Mouse (Mus musculus) embryonic facial prominence, embryonic 10.5 days (tissue): ENCODE measurements at regions not wholly inside any gene's neighbourhood (a gene's known extent, or its start where the extent isn't known, plus 50 kb on each side); places are given as distances from the start of the nearest gene placed in this dataset.

Source experiments
- DNase-seq: peaks from one replicate; pipeline ENCODE4 v3.0.0-alpha.2; 2017; ENCODE audit warnings: low spot score
- H3K27ac ChIP-seq: fragments of 300-500 bp; sonication (generic); replicated peaks from 2 replicates; pipeline ENCODE4 v1.5.1; 2016; ENCODE audit warnings: mild to moderate bottlenecking
- H3K27me3 ChIP-seq: fragments of 300-500 bp; sonication (generic); replicated peaks from 2 replicates; pipeline ENCODE4 v1.6.1; 2016; ENCODE audit warnings: low read depth, mild to moderate bottlenecking; ENCODE audit not compliant: poor library complexity, severe bottlenecking
- H3K36me3 ChIP-seq: fragments of 300-500 bp; sonication (generic); replicated peaks from 2 replicates; pipeline ENCODE4 v1.6.1; 2016; ENCODE audit warnings: mild to moderate bottlenecking, moderate library complexity
- H3K4me1 ChIP-seq: fragments of 300-500 bp; sonication (generic); 2 replicates; pipeline ENCODE4 v1.6.1; 2016
- H3K4me3 ChIP-seq: fragments of 300-500 bp; sonication (generic); 2 replicates; pipeline ENCODE4 v1.5.1; 2016; ENCODE audit warnings: mild to moderate bottlenecking, moderate library complexity
- H3K9me3 ChIP-seq: fragments of 300-500 bp; sonication (generic); 2 replicates; pipeline ENCODE4 v1.6.1; 2016; ENCODE audit warnings: mild to moderate bottlenecking
- WGBS: fragments of 180-500 bp; shearing (Covaris S2); methylation state at CpG from one replicate; pipeline ENCODE4 v1.1.7; 2016; 5-methylcytosine and 5-hydroxymethylcytosine counted together

DNA sequence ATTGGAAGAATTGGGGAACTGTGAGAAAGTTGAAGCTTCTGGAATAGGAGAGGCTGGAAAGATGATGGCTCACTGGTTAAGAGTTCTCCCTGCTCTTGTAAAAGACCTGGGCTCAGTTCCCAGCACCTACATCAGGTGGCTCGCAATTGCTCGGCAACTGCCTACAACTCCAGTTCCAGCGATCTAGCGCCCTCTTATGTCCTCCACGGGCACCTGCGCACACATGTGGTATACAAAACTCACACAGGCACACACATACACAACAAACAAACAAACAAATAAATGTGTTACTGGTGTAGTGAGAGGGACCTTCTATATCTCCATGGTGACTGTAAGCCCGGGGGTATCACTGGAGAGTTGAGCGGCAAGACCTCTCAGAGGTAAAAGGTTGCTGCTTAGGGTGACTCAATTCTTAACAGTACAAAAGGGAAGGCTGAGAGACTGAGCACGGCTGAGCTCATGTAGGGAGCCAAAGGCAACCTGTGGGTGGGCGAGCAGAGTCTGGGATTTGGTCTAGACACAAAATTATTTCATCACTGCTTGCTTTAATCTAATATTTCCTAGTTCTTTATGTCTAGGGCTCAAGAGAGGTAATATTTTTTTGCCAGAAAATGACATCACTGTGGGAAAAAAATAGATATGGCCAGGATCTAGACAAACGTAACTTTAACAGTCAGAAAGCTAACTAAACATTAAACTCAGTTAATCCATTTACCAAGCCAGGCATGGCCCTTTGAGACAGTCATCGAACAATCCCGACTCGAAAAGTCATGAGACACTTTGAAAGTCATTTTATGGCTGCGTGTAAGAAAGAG, 104.2 kb upstream of the Syt6 start:
- no peaks in the 10 kb centered on the region for H3K9me3 ChIP-seq
- 90% methylated on average over 15 of the region's 15 CpGs for WGBS
- H3K27ac ChIP-seq = no peak overlapping the region
- H3K4me3 ChIP-seq = no peak overlapping the region
- no peaks in the 10 kb centered on the region for H3K36me3 ChIP-seq
- no peaks in the 10 kb centered on the region for H3K27me3 ChIP-seq
- DNase-seq = no peak
- H3K4me1 ChIP-seq = peaks cover 15% of the 10 kb centered on the region

DNA sequence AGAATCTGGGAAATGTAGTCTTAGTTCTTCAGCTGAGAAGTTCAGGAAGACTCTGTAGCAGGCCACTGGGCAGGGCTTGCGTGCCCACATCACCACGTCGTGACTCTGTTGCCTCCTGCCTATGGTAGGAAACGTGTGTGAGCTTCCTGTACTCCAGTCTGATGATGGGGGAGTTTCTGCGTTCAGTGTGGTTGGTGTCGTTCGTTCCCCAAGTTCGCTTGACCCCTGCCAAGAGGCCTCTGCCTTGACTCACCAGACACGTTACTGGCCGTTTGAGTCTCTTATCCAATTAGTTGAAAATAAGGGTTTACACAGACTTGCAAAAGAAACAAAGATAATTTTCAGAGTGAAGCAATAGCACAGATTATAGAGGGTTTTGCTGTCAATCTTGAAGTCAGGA, 102.4 kb upstream of the Syt6 start:
- H3K4me1 ChIP-seq = peaks cover 8% of the 10 kb centered on the region; the same call in 1 of the 2 replicates
- no peaks in the 10 kb centered on the region for H3K36me3 ChIP-seq
- WGBS = 74% methylated on average over 10 of the region's 10 CpGs
- H3K27ac ChIP-seq = no peak overlapping the region
- no peak for DNase-seq
- no peaks in the 10 kb centered on the region for H3K9me3 ChIP-seq
- H3K27me3 ChIP-seq = no peaks in the 10 kb centered on the region
- no peak overlapping the region for H3K4me3 ChIP-seq

DNA sequence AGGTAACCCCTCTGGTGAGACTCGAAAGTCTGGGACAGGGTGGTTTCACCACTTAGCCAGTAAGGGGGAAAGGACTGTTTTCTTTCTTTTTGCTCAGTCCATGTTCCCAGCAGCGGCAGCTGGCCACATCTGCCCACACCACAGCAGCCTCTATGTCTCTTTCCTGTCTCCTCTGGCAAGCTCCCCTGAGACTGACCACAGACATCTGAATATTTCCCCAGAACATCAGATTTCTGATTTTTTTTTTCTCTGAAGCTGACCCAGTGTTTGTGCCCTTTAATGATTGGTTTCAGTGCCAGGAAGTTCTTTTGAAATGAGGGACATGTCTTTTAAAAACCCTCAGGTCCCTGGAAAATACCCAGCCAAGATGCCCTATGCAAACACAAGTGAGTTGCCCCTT, 101.7 kb upstream of the Syt6 start:
- no peak overlapping the region for H3K4me3 ChIP-seq
- 71% methylated on average over 2 of the region's 2 CpGs for WGBS
- DNase-seq = no peak
- H3K36me3 ChIP-seq = no peaks in the 10 kb centered on the region
- no peak overlapping the region for H3K27ac ChIP-seq
- peaks cover 8% of the 10 kb centered on the region; the same call in 1 of the 2 replicates for H3K4me1 ChIP-seq
- no peaks in the 10 kb centered on the region for H3K9me3 ChIP-seq
- H3K27me3 ChIP-seq = no peaks in the 10 kb centered on the region

DNA sequence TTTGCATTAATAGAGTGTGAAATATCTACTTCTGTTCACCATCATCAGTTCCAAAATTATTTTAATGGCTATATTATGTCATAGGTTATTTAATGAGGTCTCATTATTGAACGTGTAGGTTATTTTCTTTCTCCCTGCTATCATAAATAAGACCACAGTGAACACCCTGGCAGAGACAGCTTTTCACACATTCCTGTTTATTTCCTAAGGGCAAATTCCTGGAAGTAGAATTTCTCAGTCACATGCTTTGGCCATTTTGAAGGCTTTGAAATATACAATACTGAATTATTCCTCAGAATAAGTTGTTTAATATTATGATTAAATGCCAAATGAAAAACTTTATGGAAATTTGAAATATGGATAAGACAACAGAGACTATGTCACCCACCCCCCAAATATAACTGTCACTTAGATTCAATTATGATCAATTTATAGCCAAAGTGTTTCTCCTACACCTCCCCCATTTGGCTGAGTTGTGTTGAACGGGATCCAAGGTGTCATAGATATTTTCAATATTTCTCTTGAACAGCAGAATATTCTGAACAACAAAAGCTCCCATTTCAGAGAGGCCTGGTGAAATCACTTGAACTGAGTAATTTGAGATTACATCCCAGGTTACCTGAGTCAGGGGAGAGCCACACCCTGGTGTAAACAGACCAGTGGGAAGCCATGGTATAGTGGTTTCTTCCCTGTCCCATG, 95.0 kb upstream of the Syt6 start:
- no peaks in the 10 kb centered on the region for H3K27me3 ChIP-seq
- H3K36me3 ChIP-seq = no peaks in the 10 kb centered on the region
- H3K9me3 ChIP-seq = no peaks in the 10 kb centered on the region
- no peak overlapping the region for H3K4me3 ChIP-seq
- WGBS = 76% methylated on average over 2 of the region's 2 CpGs
- H3K27ac ChIP-seq = no peak overlapping the region
- no peak for DNase-seq
- peaks cover 9% of the 10 kb centered on the region; the same call in 1 of the 2 replicates for H3K4me1 ChIP-seq

DNA sequence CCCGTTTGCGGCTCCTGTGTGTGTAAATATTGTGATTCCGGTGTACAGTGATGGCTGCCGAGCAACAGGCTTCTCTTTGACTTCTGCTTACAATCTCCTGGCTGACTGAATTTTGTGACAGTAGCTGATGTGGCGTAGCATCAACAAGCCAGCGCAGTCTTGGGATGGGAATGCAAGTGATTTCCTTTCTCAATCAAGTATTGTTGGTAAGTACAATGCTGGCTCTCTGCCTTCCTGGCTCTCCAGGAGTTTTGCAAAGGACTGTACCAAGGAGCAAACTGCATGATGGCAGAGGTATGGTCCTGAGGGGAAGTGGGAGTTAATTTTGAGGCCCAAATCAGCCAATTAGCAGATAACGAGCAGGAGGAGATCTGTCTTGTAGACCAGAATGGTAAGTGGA, 94.4 kb upstream of the Syt6 start:
- no peak overlapping the region for H3K4me3 ChIP-seq
- H3K4me1 ChIP-seq = peaks cover 9% of the 10 kb centered on the region; the same call in 1 of the 2 replicates
- no peaks in the 10 kb centered on the region for H3K36me3 ChIP-seq
- WGBS = 78% methylated on average over 7 of the region's 7 CpGs
- H3K27ac ChIP-seq = no peak overlapping the region
- no peaks in the 10 kb centered on the region for H3K27me3 ChIP-seq
- no peaks in the 10 kb centered on the region for H3K9me3 ChIP-seq
- no peak for DNase-seq

DNA sequence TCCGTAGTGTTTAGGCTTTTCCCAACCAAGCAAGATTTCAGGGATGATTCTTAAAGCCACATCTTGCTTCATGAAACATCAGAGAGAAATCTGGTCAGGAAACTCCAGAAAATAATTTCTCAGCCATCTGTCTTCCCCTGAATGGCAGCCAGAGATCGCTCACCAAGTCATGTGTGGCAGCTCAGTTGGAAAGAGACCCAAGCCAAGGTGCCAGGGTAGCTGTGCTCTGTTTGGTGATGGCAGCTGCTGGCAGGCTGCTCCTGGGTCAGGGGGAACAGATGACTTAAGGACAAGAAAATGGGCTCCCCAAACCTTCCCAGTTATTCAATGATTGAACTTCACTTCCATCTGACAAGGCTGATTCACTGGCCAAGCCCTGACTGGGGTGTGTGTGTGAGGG, 91.7 kb upstream of the Syt6 start:
- DNase-seq = no peak
- H3K36me3 ChIP-seq = no peaks in the 10 kb centered on the region
- H3K4me3 ChIP-seq = no peak overlapping the region
- WGBS = 93% methylated on average over 2 of the region's 2 CpGs
- H3K27me3 ChIP-seq = no peaks in the 10 kb centered on the region
- H3K9me3 ChIP-seq = no peaks in the 10 kb centered on the region
- peaks cover 9% of the 10 kb centered on the region; the same call in 1 of the 2 replicates for H3K4me1 ChIP-seq
- no peak overlapping the region for H3K27ac ChIP-seq

DNA sequence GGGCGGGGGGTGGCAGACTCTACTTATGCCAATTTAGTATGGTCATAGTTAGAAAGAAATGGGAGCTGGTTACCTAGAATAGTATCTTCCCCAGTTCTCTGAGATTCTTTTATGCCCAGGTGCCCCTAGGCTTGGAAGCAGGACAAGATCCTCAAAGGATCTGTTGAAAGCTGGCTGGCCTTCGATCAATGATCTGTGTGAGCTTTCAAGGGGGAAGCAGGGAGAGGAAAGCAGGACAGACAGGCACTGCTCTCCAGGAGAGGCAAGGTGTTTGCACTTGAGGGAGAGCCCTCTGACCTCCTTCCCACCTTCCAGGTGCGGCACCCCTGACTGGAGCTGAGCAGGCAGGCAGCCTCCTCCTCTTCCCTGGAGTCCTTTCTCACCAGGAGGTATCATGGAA, 91.3 kb upstream of the Syt6 start:
- Histone ChIP-seq H3K4me1 (peaks cover 9% of the 10 kb centered on the region; the same call in 1 of the 2 replicates), H3K9me3 (no peaks in the 10 kb centered on the region), H3K27ac (no peak overlapping the region), H3K4me3 (no peak overlapping the region), H3K27me3 (no peaks in the 10 kb centered on the region), H3K36me3 (no peaks in the 10 kb centered on the region)
- 75% methylated on average over 3 of the region's 3 CpGs for WGBS
- no peak for DNase-seq

DNA sequence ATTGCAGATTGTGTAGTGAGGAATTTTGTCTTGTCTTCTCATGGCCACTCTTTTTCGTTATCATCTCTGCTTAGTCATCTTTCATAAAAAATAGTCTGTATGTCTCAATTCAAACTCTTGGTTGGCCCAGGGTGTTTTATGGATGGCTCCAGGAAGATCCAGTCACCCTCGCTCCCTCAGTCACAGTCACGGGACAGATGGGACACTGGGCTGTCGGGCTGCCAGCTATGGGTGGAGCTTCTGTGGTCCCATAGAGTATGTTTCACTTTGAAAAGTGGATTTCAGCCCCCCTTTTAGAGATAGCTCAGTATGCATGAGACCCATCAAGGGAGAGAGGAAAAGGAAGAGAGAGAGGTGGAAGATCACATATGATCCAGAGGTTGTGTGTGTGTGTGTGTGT, 85.2 kb upstream of the Syt6 start:
- H3K9me3 ChIP-seq = no peaks in the 10 kb centered on the region
- no peak overlapping the region for H3K4me3 ChIP-seq
- no peak for DNase-seq
- 85% methylated on average over 4 of the region's 4 CpGs for WGBS
- H3K4me1 ChIP-seq = no peaks in the 10 kb centered on the region
- no peak overlapping the region for H3K27ac ChIP-seq
- H3K27me3 ChIP-seq = no peaks in the 10 kb centered on the region
- no peaks in the 10 kb centered on the region for H3K36me3 ChIP-seq

DNA sequence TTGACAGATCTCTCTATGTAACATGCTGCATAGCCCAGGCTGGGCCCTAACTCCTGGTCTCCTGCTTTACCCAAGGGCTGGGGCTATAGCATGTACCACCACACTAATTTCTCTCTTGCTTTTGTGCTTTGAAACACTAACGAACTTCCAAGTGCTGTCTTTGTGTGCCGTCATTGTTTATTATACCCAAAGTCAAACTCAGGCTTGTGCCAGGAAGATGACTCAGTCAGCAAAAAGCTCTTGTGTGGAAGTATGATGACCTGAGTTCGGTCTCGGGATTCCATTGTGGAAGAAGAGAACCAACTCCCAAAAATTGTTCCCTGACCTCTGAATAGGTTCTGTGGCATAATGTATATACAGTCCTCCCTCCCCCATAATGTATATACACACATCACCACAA, 84.1 kb upstream of the Syt6 start:
- Histone ChIP-seq H3K9me3 (no peaks in the 10 kb centered on the region), H3K4me1 (no peaks in the 10 kb centered on the region), H3K27ac (no peak overlapping the region), H3K36me3 (no peaks in the 10 kb centered on the region), H3K27me3 (no peaks in the 10 kb centered on the region), H3K4me3 (no peak overlapping the region)
- WGBS = 89% methylated on average over 4 of the region's 4 CpGs
- DNase-seq = no peak

DNA sequence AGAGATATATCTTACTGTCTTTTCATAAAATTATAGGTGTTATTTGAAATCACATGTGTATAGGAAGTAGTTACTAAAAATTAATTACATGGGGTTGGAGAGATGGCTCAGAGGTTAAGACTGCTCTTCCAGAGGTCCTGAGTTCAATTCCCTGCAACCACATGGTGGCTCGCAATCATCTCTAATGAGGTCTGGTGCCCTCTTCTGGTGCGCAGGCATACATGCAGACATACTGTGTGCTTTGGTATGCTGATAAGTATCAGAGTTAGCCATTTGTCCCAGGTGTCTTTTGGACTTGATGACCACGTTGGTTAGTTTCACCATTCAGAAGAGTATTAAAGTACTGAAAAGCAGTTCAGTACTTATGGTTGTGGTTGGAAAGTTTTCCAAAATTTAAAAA, 82.8 kb upstream of the Syt6 start:
- H3K36me3 ChIP-seq = no peaks in the 10 kb centered on the region
- peaks cover 4% of the 10 kb centered on the region; the same call in 1 of the 2 replicates for H3K4me1 ChIP-seq
- no peak overlapping the region for H3K4me3 ChIP-seq
- no peaks in the 10 kb centered on the region for H3K9me3 ChIP-seq
- WGBS = 83% methylated on average over 3 of the region's 3 CpGs
- DNase-seq = no peak
- no peaks in the 10 kb centered on the region for H3K27me3 ChIP-seq
- H3K27ac ChIP-seq = no peak overlapping the region

DNA sequence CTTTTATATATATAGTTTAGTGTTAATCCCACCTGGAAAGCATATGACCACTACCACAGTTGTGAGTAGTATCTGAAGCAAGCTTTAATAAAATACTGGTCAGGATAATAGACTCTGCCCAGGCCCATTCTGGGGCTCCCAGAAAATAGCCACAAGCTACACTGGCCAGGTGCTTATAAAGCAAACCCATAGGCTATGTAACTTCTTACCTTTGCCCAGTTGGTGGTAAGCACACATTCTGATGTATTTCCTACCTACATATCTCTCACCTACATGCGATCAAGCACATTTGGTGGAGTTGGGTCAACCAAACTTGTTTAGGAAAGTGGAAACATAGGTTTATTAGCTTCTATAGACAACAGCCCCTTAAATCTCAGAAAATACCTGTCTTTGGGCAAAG, 81.4 kb upstream of the Syt6 start:
- H3K9me3 ChIP-seq = no peaks in the 10 kb centered on the region
- H3K27me3 ChIP-seq = no peaks in the 10 kb centered on the region
- peaks cover 4% of the 10 kb centered on the region; the same call in 1 of the 2 replicates for H3K4me1 ChIP-seq
- DNase-seq = no peak
- no peak overlapping the region for H3K4me3 ChIP-seq
- WGBS = 97% methylated on average over 1 of the region's 1 CpGs
- no peak overlapping the region for H3K27ac ChIP-seq
- H3K36me3 ChIP-seq = no peaks in the 10 kb centered on the region

DNA sequence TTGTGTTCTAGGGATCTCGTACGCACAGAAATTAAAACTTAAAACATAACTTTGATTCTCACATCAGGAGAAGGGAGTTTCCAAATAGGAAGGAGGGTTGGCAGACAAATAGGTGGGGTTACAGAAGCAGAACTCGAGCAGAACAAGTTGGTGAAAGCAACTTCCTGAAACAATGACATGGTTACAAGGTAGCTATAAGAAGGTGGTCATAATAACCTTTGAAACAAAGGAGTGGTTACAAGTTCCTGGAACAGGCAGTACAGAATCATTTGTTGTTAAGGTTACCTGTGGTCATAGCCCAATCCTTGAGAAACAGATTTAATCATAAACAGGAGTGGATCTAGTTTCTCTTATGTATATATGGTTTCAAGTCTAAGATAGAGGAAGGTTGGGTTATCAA, 81.0 kb upstream of the Syt6 start:
- Histone ChIP-seq H3K9me3 (no peaks in the 10 kb centered on the region), H3K27ac (no peak overlapping the region), H3K27me3 (no peaks in the 10 kb centered on the region), H3K4me1 (peaks cover 4% of the 10 kb centered on the region; the same call in 1 of the 2 replicates), H3K36me3 (no peaks in the 10 kb centered on the region), H3K4me3 (no peak overlapping the region)
- DNase-seq = no peak
- 88% methylated on average over 3 of the region's 3 CpGs for WGBS

DNA sequence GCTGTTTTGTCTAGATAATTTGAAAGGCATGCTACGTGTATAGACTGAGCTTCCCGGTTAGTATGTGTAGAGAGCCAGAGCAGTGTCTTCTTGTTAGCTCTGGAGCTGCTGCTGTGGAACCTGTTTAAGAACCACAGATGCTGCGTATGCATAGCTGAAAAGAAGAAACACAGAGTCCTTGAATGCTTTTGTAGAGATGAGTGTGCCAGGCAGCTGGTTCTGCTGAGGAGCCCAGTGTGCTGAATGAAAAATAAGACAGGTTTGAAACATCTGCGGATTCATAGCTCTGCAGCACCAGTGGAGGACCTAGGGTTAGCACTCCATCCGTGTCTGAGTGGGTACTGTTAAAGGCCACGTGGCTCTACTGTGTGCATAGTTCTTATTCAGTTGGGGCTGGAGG, 78.9 kb upstream of the Syt6 start:
- WGBS = 87% methylated on average over 6 of the region's 6 CpGs
- Histone ChIP-seq H3K4me1 (peaks cover 4% of the 10 kb centered on the region; the same call in 1 of the 2 replicates), H3K27me3 (no peaks in the 10 kb centered on the region), H3K4me3 (no peak overlapping the region), H3K36me3 (no peaks in the 10 kb centered on the region), H3K9me3 (no peaks in the 10 kb centered on the region), H3K27ac (no peak overlapping the region)
- no peak for DNase-seq
